In genomic region chr13:64273891-64274844, GRCm38 (mm10) we compare ENCODE assay signal across 8 mouse cellular contexts. TPM values are rescaled to one million over a fixed set of nuclear protein-coding genes. Genes with fewer than 3 reads are reported as not detected.
A peak's percentile ranks its signal among the peaks of the same experiment; 100 is the strongest.
DNase-seq lines count a peak whose midpoint lies in the region; ATAC-seq and TF ChIP-seq lines count a peak whose summit lies in the region.

No protein-coding gene starts in this region.

- peak overlapping the region; percentile 99 for H3K4me2 ChIP-seq in midbrain, embryonic 14.5 days (ENCODE audit: low read length)

- peak; percentile 67 for ATAC-seq in midbrain, embryonic 14.5 days (ENCODE audit: low FRiP score, low TSS enrichment)

- in situ Hi-C loops in ES-E14 (cut with MboI; ENCODE audit: low sequenced_read_pairs in 2 of 2, unreplicated experiment in 2 of 2): no loop called here

- H3K9me3 ChIP-seq in ES-E14 (ENCODE audit: control insufficient read depth, insufficient read depth, low read depth, low read length): no peaks in the 10 kb centered on the region
- H3K9me3 ChIP-seq in limb, embryonic 10.5 days (replicated peaks): no peaks in the 10 kb centered on the region
- H3K9me3 ChIP-seq in midbrain, embryonic 14.5 days (ENCODE audit: control insufficient read depth, low read length): no peaks in the 10 kb centered on the region

- H3K36me3 ChIP-seq in ES-E14 (ENCODE audit: control insufficient read depth, insufficient read depth, low read length, poor library complexity, severe bottlenecking): no peaks in the 10 kb centered on the region
- no peaks in the 10 kb centered on the region for H3K36me3 ChIP-seq in limb, embryonic 10.5 days
- no peaks in the 10 kb centered on the region for H3K36me3 ChIP-seq in midbrain, embryonic 14.5 days (ENCODE audit: control insufficient read depth, insufficient read depth, low read length)

- H3K4me1 ChIP-seq in ES-E14 (ENCODE audit: control insufficient read depth in 2 of 2, insufficient read depth in 2 of 2, low read length in 2 of 2, poor library complexity in 1 of 2): 0 out of 4 replicates have a peak, but pooled peaks cover 0 to 2% of the 10 kb centered on the region in 2 experiments
- H3K4me1 ChIP-seq in limb, embryonic 10.5 days: peaks cover 26% of the 10 kb centered on the region
- H3K4me1 ChIP-seq in midbrain, embryonic 14.5 days (ENCODE audit: control insufficient read depth, insufficient read depth, low read length): peaks cover 8% of the 10 kb centered on the region

- intact Hi-C loops in heart, postnatal 25 days (cut with DNase I): no loop called here
- intact Hi-C loops in heart, postnatal 14 days (cut with DNase I): no loop called here

- peak overlapping the region; percentile 75 for H3K9ac ChIP-seq in ES-E14 (ENCODE audit: insufficient read depth, low read depth, low read length, poor library complexity, severe bottlenecking)
- peak overlapping the region; percentile 67 for H3K9ac ChIP-seq in midbrain, embryonic 14.5 days (replicated peaks; ENCODE audit: low read length)

- no peak overlapping the region for H3K27ac ChIP-seq in ES-E14 (ENCODE audit: insufficient read depth, low read depth, low read length, poor library complexity, severe bottlenecking)
- H3K27ac ChIP-seq in limb, embryonic 10.5 days: peak overlapping the region; percentile 93
- no peak overlapping the region for H3K27ac ChIP-seq in midbrain, embryonic 14.5 days (replicated peaks; ENCODE audit: low read depth, low read length)

- no peaks in the 10 kb centered on the region for H3K27me3 ChIP-seq in limb, embryonic 10.5 days (ENCODE audit: low read depth, poor library complexity, severe bottlenecking)
- peaks cover 28% of the 10 kb centered on the region for H3K27me3 ChIP-seq in midbrain, embryonic 14.5 days (ENCODE audit: control insufficient read depth, insufficient read depth, low read length)

- WGBS in limb, embryonic 10.5 days: under 1% methylated on average over 95 of the region's 95 CpGs
- under 1% methylated on average over 95 of the region's 95 CpGs for WGBS in midbrain, embryonic 14.5 days

- peak; percentile 83 for DNase-seq in heart, adult 11 months
- DNase-seq in heart, postnatal 25 days (ENCODE audit: low spot score): no peak
- no peak for DNase-seq in ES-E14 (ENCODE audit: low read depth, low spot score)
- peak; percentile 53 for DNase-seq in embryo, embryonic 10 days (ENCODE audit: low spot score)
- DNase-seq in heart, postnatal 14 days: peak; percentile 18 to 26
- DNase-seq in limb, embryonic 10.5 days (ENCODE audit: low spot score): no peak
- DNase-seq in midbrain, embryonic 14.5 days: peak; percentile 70
- peak; percentile 68 for DNase-seq in testis, postnatal 14 days (ENCODE audit: low spot score)

- peak overlapping the region; percentile 73 to 92 for H3K4me3 ChIP-seq in ES-E14 (ENCODE audit: insufficient read depth in 1 of 2, low read depth in 1 of 2, low read length in 2 of 2, poor library complexity in 1 of 2, severe bottlenecking in 1 of 2)
- H3K4me3 ChIP-seq in limb, embryonic 10.5 days: peak overlapping the region; percentile 89
- H3K4me3 ChIP-seq in midbrain, embryonic 14.5 days (replicated peaks; ENCODE audit: low read depth, low read length): peak overlapping the region; percentile 79

TF ChIP-seq in ES-E14, 5 proteins besides CTCF, POLR2A, EP300 and RAD21:
- TF ChIP-seq MAFK (IDR thresholded peaks at IDR 0.05; ENCODE audit: insufficient read depth, low read depth, low read length): no peak
- no peak for TF ChIP-seq CHD2 (IDR thresholded peaks at IDR 0.05; ENCODE audit: low read depth, low read length)
- no peak for TF ChIP-seq ZC3H11A (IDR thresholded peaks at IDR 0.05; ENCODE audit: borderline replicate concordance, low read depth, low read length)
- TF ChIP-seq ZNF384 (IDR thresholded peaks at IDR 0.05; ENCODE audit: low read depth, low read length): no peak
- TF ChIP-seq HCFC1 (IDR thresholded peaks at IDR 0.05; ENCODE audit: borderline replicate concordance, insufficient read depth, low read length): no peak; the same call in 1 of the 2 replicates

RNA-seq across cellular contexts. Expression of gene Cdc14b, which starts 0.9 kb away (rescaled TPM):
- total RNA-seq in heart, postnatal 25 days (2021): 1 to 10 TPM; 7.0 to 9.0 TPM
- total RNA-seq in ES-E14 (2012; rRNA removed): 12.3 and 12.8 TPM in 2 replicates
- total RNA-seq in heart, postnatal 14 days (2021): 1 to 10 TPM; 8.9 to 9.0 TPM
- 34.9 and 43.5 TPM in 2 replicates for polyA plus RNA-seq in limb, embryonic 10.5 days (2016; fragmentation: Nextera tagmentation; extraction: Ambion mirVana)
- polyA plus RNA-seq in midbrain, embryonic 14.5 days (2014; fragmentation: Nextera tagmentation; extraction: Ambion mirVana): 1.9 and 3.7 TPM in 2 replicates

RNA-seq across cellular contexts. Expression of gene Aaed1, which starts 38.3 kb away (rescaled TPM):
- 10 to 100 TPM; 56.6 to 60.1 TPM for total RNA-seq in heart, postnatal 25 days (2021)
- 7.1 and 10.7 TPM in 2 replicates for total RNA-seq in ES-E14 (2012; rRNA removed)
- total RNA-seq in heart, postnatal 14 days (2021): 10 to 100 TPM; 51.9 to 58.6 TPM
- polyA plus RNA-seq in limb, embryonic 10.5 days (2016; fragmentation: Nextera tagmentation; extraction: Ambion mirVana): 32.5 and 33.0 TPM in 2 replicates
- polyA plus RNA-seq in midbrain, embryonic 14.5 days (2014; fragmentation: Nextera tagmentation; extraction: Ambion mirVana): 9.1 and 11.1 TPM in 2 replicates

Comparison
In these comparisons a context has a peak if more than half of its experiments do, and no peak if none do; other contexts are left out.
1. DNase-seq: peak in heart, adult 11 months (single experiment), embryo, embryonic 10 days (single experiment), heart, postnatal 14 days (2 of 2), midbrain, embryonic 14.5 days (single experiment) and testis, postnatal 14 days (single experiment); none in heart, postnatal 25 days (single experiment), ES-E14 (single experiment) and limb, embryonic 10.5 days (single experiment).
2. Peak in every context shown above with its lines, with median percentiles within 50 percentile points of each other: H3K4me3 ChIP-seq.